Mouse (Mus musculus): ENCODE measurements around the gene Arhgef10l.

GRCm38 (mm10) chr4:140657681-140658575 lies 7.9 kb downstream of the Arhgef10l start:
- TF ChIP-seq POLR2A (IDR thresholded peaks at IDR 0.05; ENCODE audit: borderline replicate concordance, extremely low read depth, low read depth, low read length) (no peak), CTCF (IDR thresholded peaks at IDR 0.05; ENCODE audit: insufficient read depth, low read length) (no peak)

Data from lung, adult 2 months (tissue).